Mouse (Mus musculus): ENCODE results near the gene Add2.

- TF ChIP-seq CTCF (IDR thresholded peaks at IDR 0.05; ENCODE audit: extremely low read depth, insufficient read depth, low read length): no peak
- TF ChIP-seq POLR2A (IDR thresholded peaks at IDR 0.05; ENCODE audit: extremely low read depth, insufficient read depth, low read length): no peak
Measured at GRCm38 (mm10) chr6:86052556-86052955, 24.1 kb downstream of the Add2 start.

Data from cortical plate, adult 2 months (tissue).